Mouse (Mus musculus) CH12.LX (cell line): ENCODE measurements around the gene Hamp. TPM values are rescaled to one million over a fixed set of nuclear protein-coding genes. Genes with fewer than 3 reads are reported as not detected.

Source experiments
- DNase-seq: peaks from one replicate; pipeline ENCODE4 v3.0.0-alpha.2; 2013; ENCODE audit errors: extremely low read depth
- H3K27ac ChIP-seq: 2 replicates; pipeline ENCODE4 v1.5.1; 2012; ENCODE audit warnings: low read depth, mild to moderate bottlenecking, control low read depth, moderate library complexity; ENCODE audit not compliant: insufficient read depth
- H3K27me3 ChIP-seq: replicated peaks from 2 replicates; pipeline ENCODE3; 2012; ENCODE audit warnings: inconsistent platforms
- H3K36me3 ChIP-seq, 2 experiments: replicated peaks in 1 of 2; 2 replicates each; pipeline versions ENCODE3 to v1.6.1; 2012; ENCODE audit warnings: inconsistent platforms in 1 of 2, low read length in 1 of 2, mild to moderate bottlenecking in 1 of 2, mixed read lengths in 1 of 2, moderate library complexity in 1 of 2; ENCODE audit not compliant: control insufficient read depth in 1 of 2, insufficient read depth in 1 of 2
- H3K4me1 ChIP-seq, 2 experiments: 2 replicates each; pipeline ENCODE4 v1.6.1; 2012; ENCODE audit warnings: inconsistent platforms in 1 of 2, moderate library complexity in 1 of 2; ENCODE audit not compliant: insufficient read depth in 2 of 2, control insufficient read depth in 1 of 2
- H3K4me2 ChIP-seq: 2 replicates; pipeline ENCODE4 v1.6.1; 2012; ENCODE audit warnings: low read depth, mild to moderate bottlenecking, control low read depth; ENCODE audit not compliant: poor library complexity, insufficient read depth, severe bottlenecking
- H3K4me3 ChIP-seq, 3 experiments: fragments of 150-350 bp in 1 of 3; sonication (generic) in 1 of 3; replicated peaks in 1 of 3; 2 replicates each; pipeline versions ENCODE3 to v1.5.1; 2011 to 2012; ENCODE audit warnings: low read depth in 2 of 3, low read length in 2 of 3, mild to moderate bottlenecking in 2 of 3, moderate library complexity in 2 of 3, control low read depth in 1 of 3, improper control_type of control experiment in 1 of 3, inconsistent platforms in 1 of 3, mixed read lengths in 1 of 3; ENCODE audit not compliant: poor library complexity in 1 of 3
- H3K79me2 ChIP-seq: replicated peaks from 2 replicates; pipeline ENCODE4 v1.6.1; 2012; ENCODE audit warnings: mild to moderate bottlenecking, moderate library complexity; ENCODE audit not compliant: control insufficient read depth, poor library complexity, insufficient read depth, severe bottlenecking; ENCODE audit errors: extremely low read depth
- H3K9ac ChIP-seq: 2 replicates; pipeline ENCODE4 v1.6.1; 2012; ENCODE audit warnings: low read depth, mild to moderate bottlenecking, control low read depth, moderate library complexity; ENCODE audit not compliant: insufficient read depth
- H3K9me3 ChIP-seq: replicated peaks from 2 replicates; pipeline ENCODE3; 2012; ENCODE audit warnings: low read length, inconsistent platforms, mixed read lengths
- BHLHE40 ChIP-seq: IDR thresholded peaks from 2 replicates; pipeline ENCODE4 v1.6.1; 2011; ENCODE audit warnings: mild to moderate bottlenecking, low read depth, low read length, improper control_type of control experiment
- CHD2 ChIP-seq: IDR thresholded peaks from 2 replicates; pipeline ENCODE4 v1.6.1; 2011; ENCODE audit warnings: low read length, improper control_type of control experiment
- E2F4 ChIP-seq: IDR thresholded peaks from 2 replicates; pipeline ENCODE4 v1.6.1; 2011; ENCODE audit warnings: low read depth, low read length, improper control_type of control experiment; ENCODE audit not compliant: insufficient replicate concordance
- EP300 ChIP-seq: IDR thresholded peaks from 2 replicates; pipeline ENCODE4 v1.6.1; 2011; ENCODE audit warnings: low read length, improper control_type of control experiment
- JUN ChIP-seq: IDR thresholded peaks from 2 replicates; pipeline ENCODE4 v1.6.1; 2011; ENCODE audit warnings: low read depth, mild to moderate bottlenecking, low read length, improper control_type of control experiment, moderate library complexity; ENCODE audit not compliant: insufficient read depth
- JUND ChIP-seq: conservative IDR thresholded peaks from 2 replicates; pipeline ENCODE4 v1.6.1; 2011; ENCODE audit warnings: low read depth, low read length, improper control_type of control experiment
- KAT2A ChIP-seq: IDR thresholded peaks from 2 replicates; pipeline ENCODE4 v1.6.1; 2012; ENCODE audit warnings: low read length, improper control_type of control experiment, inconsistent platforms; ENCODE audit not compliant: insufficient replicate concordance
- MAZ ChIP-seq: IDR thresholded peaks from 2 replicates; pipeline ENCODE4 v1.6.1; 2012; ENCODE audit warnings: low read depth, mild to moderate bottlenecking, inconsistent platforms, low read length, improper control_type of control experiment, moderate library complexity
- MEF2A ChIP-seq: IDR thresholded peaks from 2 replicates; pipeline ENCODE4 v1.6.1; 2014; ENCODE audit warnings: low read depth, mild to moderate bottlenecking, inconsistent platforms, low read length, improper control_type of control experiment, borderline replicate concordance
- POLR2A ChIP-seq: IDR thresholded peaks from 2 replicates; pipeline ENCODE4 v1.6.1; 2011; ENCODE audit warnings: low read depth, mild to moderate bottlenecking, improper control_type of control experiment, low read length
- RCOR1 ChIP-seq: conservative IDR thresholded peaks from 2 replicates; pipeline ENCODE4 v1.6.1; 2012; ENCODE audit warnings: low read depth, mild to moderate bottlenecking, inconsistent platforms, low read length, improper control_type of control experiment
- SMC3 ChIP-seq: IDR thresholded peaks from 2 replicates; pipeline ENCODE4 v1.6.1; 2011; ENCODE audit warnings: low read depth, low read length, improper control_type of control experiment
- UBTF ChIP-seq: IDR thresholded peaks from 2 replicates; pipeline ENCODE4 v1.6.1; 2012; ENCODE audit warnings: low read depth, mild to moderate bottlenecking, inconsistent platforms, low read length, improper control_type of control experiment, moderate library complexity
- USF2 ChIP-seq: conservative IDR thresholded peaks from 2 replicates; pipeline ENCODE4 v1.6.1; 2011; ENCODE audit warnings: low read depth, low read length, improper control_type of control experiment
- ZKSCAN1 ChIP-seq: IDR thresholded peaks from 2 replicates; pipeline ENCODE4 v1.6.1; 2012; ENCODE audit warnings: low read depth, inconsistent platforms, low read length, improper control_type of control experiment, borderline replicate concordance
- ZMIZ1 ChIP-seq: IDR thresholded peaks from 2 replicates; pipeline ENCODE4 v1.6.1; 2012; ENCODE audit warnings: low read depth, mild to moderate bottlenecking, inconsistent platforms, low read length, improper control_type of control experiment
- dilution Hi-C: fragments of 300-500 bp; cut with MboI; formaldehyde crosslinking; loops from 2 replicates; pipeline ENCODE4 v1.14.3; 2020; ENCODE audit warnings: low sequenced_read_pairs; ENCODE audit not compliant: extremely low pct_unique_long_range_greater_than_20kb, extremely low pct_ligation_motif_present
- in situ Hi-C: fragments of 300-500 bp; cut with MboI; formaldehyde crosslinking; loops from 3 replicates; pipeline ENCODE4 v1.14.3; 2019; ENCODE audit warnings: low sequenced_read_pairs, low pct_ligation_motif_present, low pct_unique_long_range_greater_than_20kb, mixed read lengths
- polyA plus RNA-seq: library from polyadenylated mRNA; unstranded; fragments of >175 nt; gene quantifications from 2 replicates; pipeline ENCODE4 v1.2.1, GENCODE M21; 2012; ENCODE audit warnings: low read depth; ENCODE audit not compliant: insufficient read length
- total RNA-seq, 2 experiments: library from RNA; depleted of rRNA; stranded (reverse); fragments of 300-350 nt in 1 of 2; fragments of >200 nt in 1 of 2; gene quantifications; 2 replicates each; pipeline ENCODE4 v1.2.3; 2012 to 2014

Hamp gene
- total and polyA plus RNA-seq, 3 experiments, result not detected

GRCm38 (mm10) chr7:30920217-30920616 lies 23.6 kb downstream of the Hamp start:
- Histone ChIP-seq H3K4me2 (no peak overlapping the region), H3K9me3 (no peaks in the 10 kb centered on the region), H3K79me2 (no peaks in the 10 kb centered on the region), H3K27me3 (no peaks in the 10 kb centered on the region), H3K9ac (no peak overlapping the region), H3K4me3 (no peak overlapping the region), H3K27ac (no peak overlapping the region), H3K4me1 (peaks cover 5 to 15% of the 10 kb centered on the region in 2 experiments; a peak in 3 of 4 replicates), H3K36me3 (no peaks in the 10 kb centered on the region)
- DNase-seq, result peak; percentile 41
- dilution Hi-C loops, result no loop called here
- in situ Hi-C loops, result no loop called here
- TF ChIP-seq POLR2A (no peak), ZKSCAN1 (no peak)

- Histone ChIP-seq H3K27me3 (no peaks in the 10 kb centered on the region), H3K79me2 (no peaks in the 10 kb centered on the region), H3K27ac (no peak overlapping the region), H3K36me3 (no peaks in the 10 kb centered on the region), H3K4me1 (peaks cover 5 to 15% of the 10 kb centered on the region in 2 experiments; a peak in 3 of 4 replicates), H3K9me3 (no peaks in the 10 kb centered on the region), H3K4me3 (no peak overlapping the region), H3K4me2 (no peak overlapping the region), H3K9ac (no peak overlapping the region)
- in situ Hi-C loops (no loop called here), dilution Hi-C loops (no loop called here)
- TF ChIP-seq KAT2A (no peak), BHLHE40 (no peak), ZKSCAN1 (no peak), JUND (no peak), POLR2A (no peak), ZMIZ1 (no peak), RCOR1 (no peak), MEF2A (no peak), E2F4 (no peak), SMC3 (no peak), CHD2 (no peak), EP300 (no peak), MAZ (no peak), JUN (no peak), UBTF (no peak), USF2 (no peak)
- DNase-seq, result no peak
Measured at GRCm38 (mm10) chr7:30917219-30917618, 26.6 kb downstream of the Hamp start.
